Mouse (Mus musculus) limb, embryonic 14.5 days (tissue): Measurements from ENCODE around the gene Igf2bp1. TPM values are rescaled to one million over a fixed set of nuclear protein-coding genes. Genes with fewer than 3 reads are reported as not detected.
A peak's percentile ranks its signal among the peaks of the same experiment; 100 is the strongest.

ENCODE experiments used
- ATAC-seq: fragments of 200-750 bp; cut with Nextera tagmentation; 2 replicates; pipeline ENCODE4 v1.8.0; 2017; ENCODE audit warnings: low read depth, moderate number of reproducible peaks, moderate TSS enrichment; ENCODE audit not compliant: low FRiP score
- DNase-seq: peaks from one replicate; pipeline ENCODE4 v3.0.0-alpha.2; 2015; ENCODE audit warnings: low spot score
- H3K27ac ChIP-seq: fragments of 300-500 bp; sonication (generic); replicated peaks from 2 replicates; pipeline ENCODE4 v1.5.1; 2014; ENCODE audit warnings: low read depth, mild to moderate bottlenecking, low read length, moderate library complexity, mixed read lengths
- H3K27me3 ChIP-seq: fragments of 300-500 bp; sonication (generic); 2 replicates; pipeline ENCODE4 v1.6.1; 2014; ENCODE audit warnings: low read length, mixed read lengths; ENCODE audit not compliant: control insufficient read depth, insufficient read depth
- H3K36me3 ChIP-seq: fragments of 300-500 bp; sonication (generic); 2 replicates; pipeline ENCODE4 v1.6.1; 2014; ENCODE audit warnings: mild to moderate bottlenecking, low read length, moderate library complexity, mixed read lengths; ENCODE audit not compliant: control insufficient read depth, insufficient read depth
- H3K4me1 ChIP-seq: fragments of 300-500 bp; sonication (generic); 2 replicates; pipeline ENCODE4 v1.6.1; 2014; ENCODE audit warnings: antibody characterized with exemption, low read length, mixed read lengths; ENCODE audit not compliant: control insufficient read depth, insufficient read depth
- H3K4me2 ChIP-seq: fragments of 300-500 bp; sonication (generic); replicated peaks from 2 replicates; pipeline ENCODE4 v1.6.1; 2014; ENCODE audit warnings: low read depth, mild to moderate bottlenecking, low read length, moderate library complexity; ENCODE audit not compliant: severe bottlenecking
- H3K4me3 ChIP-seq: fragments of 300-500 bp; sonication (generic); replicated peaks from 2 replicates; pipeline ENCODE4 v1.5.1; 2014; ENCODE audit warnings: low read length
- H3K9ac ChIP-seq: fragments of 300-500 bp; sonication (generic); 2 replicates; pipeline ENCODE4 v1.6.1; 2014; ENCODE audit warnings: mild to moderate bottlenecking, low read depth, low read length, moderate library complexity; ENCODE audit not compliant: severe bottlenecking
- H3K9me3 ChIP-seq: fragments of 300-500 bp; sonication (generic); 2 replicates; pipeline ENCODE4 v1.6.1; 2016; ENCODE audit warnings: low read length; ENCODE audit not compliant: control insufficient read depth
- POLR2A ChIP-seq: fragments of 200-500 bp; IDR thresholded peaks from 2 replicates; pipeline ENCODE4 v1.8.0; 2012; ENCODE audit warnings: inconsistent platforms, mild to moderate bottlenecking, moderate library complexity, borderline replicate concordance; ENCODE audit not compliant: insufficient read depth, insufficient read length; ENCODE audit errors: extremely low read depth
- WGBS: fragments of 180-500 bp; shearing (Covaris S2); extraction: QIAGEN DNeasy Blood & Tissue Kit; methylation state at CpG from one replicate; pipeline ENCODE4 v1.1.7; 2014; 5-methylcytosine and 5-hydroxymethylcytosine counted together
- polyA plus RNA-seq, 2 experiments: library from polyadenylated mRNA; depleted of rRNA in 1 of 2; stranded (reverse) in 1 of 2; unstranded in 1 of 2; fragments of >200 nt; fragmentation: Nextera tagmentation in 1 of 2; extraction: Ambion mirVana in 1 of 2; gene quantifications; 2 replicates each; pipeline versions ENCODE4 v1.2.1 to v1.2.3; 2012 to 2014

Gene Igf2bp1
- polyA plus RNA-seq, 2 experiments = 22.8 to 26.7 TPM

GRCm38 (mm10) chr11:96046028-96046427, 40.3 kb upstream of the Igf2bp1 start:
- H3K27ac ChIP-seq = no peak overlapping the region
- no peak overlapping the region for H3K4me3 ChIP-seq
- H3K4me1 ChIP-seq = no peaks in the 10 kb centered on the region
- no peak overlapping the region for H3K4me2 ChIP-seq
- ATAC-seq (peak; percentile 16; the same call in 1 of the 2 replicates), DNase-seq (no peak)
- TF ChIP-seq POLR2A = no peak
- no peaks in the 10 kb centered on the region for H3K9me3 ChIP-seq
- no peak overlapping the region for H3K9ac ChIP-seq
- H3K27me3 ChIP-seq = no peaks in the 10 kb centered on the region
- H3K36me3 ChIP-seq = peaks cover 63% of the 10 kb centered on the region
- 77% methylated on average over 8 of the region's 8 CpGs for WGBS

GRCm38 (mm10) chr11:96044803-96045567, 39.2 kb upstream of the Igf2bp1 start:
- Histone ChIP-seq H3K27ac (no peak overlapping the region), H3K27me3 (no peaks in the 10 kb centered on the region), H3K36me3 (peaks cover 57% of the 10 kb centered on the region), H3K4me1 (no peaks in the 10 kb centered on the region), H3K4me2 (no peak overlapping the region), H3K4me3 (no peak overlapping the region), H3K9me3 (no peaks in the 10 kb centered on the region), H3K9ac (no peak overlapping the region)
- no peak for ATAC-seq
- WGBS = 90% methylated on average over 11 of the region's 11 CpGs
- no peak for DNase-seq
- TF ChIP-seq POLR2A = no peak

GRCm38 (mm10) chr11:96038560-96038959, 32.8 kb upstream of the Igf2bp1 start:
- no peak for DNase-seq
- Histone ChIP-seq H3K27ac (no peak overlapping the region), H3K36me3 (peaks cover 26% of the 10 kb centered on the region), H3K9ac (no peak overlapping the region), H3K4me2 (no peak overlapping the region), H3K4me3 (no peak overlapping the region), H3K27me3 (no peaks in the 10 kb centered on the region), H3K4me1 (peaks cover 11% of the 10 kb centered on the region), H3K9me3 (no peaks in the 10 kb centered on the region)
- TF ChIP-seq POLR2A = no peak
- WGBS = 100% methylated on average over 1 of the region's 1 CpGs
- ATAC-seq = no peak

- no peak overlapping the region for H3K27ac ChIP-seq
- 93% methylated on average over 5 of the region's 5 CpGs for WGBS
- H3K9me3 ChIP-seq = no peaks in the 10 kb centered on the region
- ATAC-seq = no peak
- H3K4me2 ChIP-seq = no peak overlapping the region
- H3K4me3 ChIP-seq = no peak overlapping the region
- no peak for DNase-seq
- peaks cover 25% of the 10 kb centered on the region for H3K36me3 ChIP-seq
- peaks cover 11% of the 10 kb centered on the region for H3K4me1 ChIP-seq
- H3K27me3 ChIP-seq = no peaks in the 10 kb centered on the region
- TF ChIP-seq POLR2A = no peak
- H3K9ac ChIP-seq = no peak overlapping the region
Observed at GRCm38 (mm10) chr11:96037499-96037898, 31.8 kb upstream of the Igf2bp1 start.

GRCm38 (mm10) chr11:96035133-96035532, 29.4 kb upstream of the Igf2bp1 start:
- peaks cover 10% of the 10 kb centered on the region for H3K36me3 ChIP-seq
- peak overlapping the region; percentile 84 for H3K4me2 ChIP-seq
- H3K27me3 ChIP-seq = no peaks in the 10 kb centered on the region
- peaks cover 11% of the 10 kb centered on the region for H3K4me1 ChIP-seq
- WGBS = 15% methylated on average over 6 of the region's 6 CpGs
- TF ChIP-seq POLR2A = no peak
- H3K27ac ChIP-seq = no peak overlapping the region
- peak overlapping the region; percentile 68 for H3K9ac ChIP-seq
- ATAC-seq = no peak
- DNase-seq = no peak
- H3K4me3 ChIP-seq = peak overlapping the region; percentile 65
- H3K9me3 ChIP-seq = no peaks in the 10 kb centered on the region
